Mouse (Mus musculus): ENCODE results near the gene Usp15. TPM values are rescaled to one million over a fixed set of nuclear protein-coding genes. Genes with fewer than 3 reads are reported as not detected.

Gene Usp15
- polyA plus RNA-seq, 1 experiment = 175 TPM

GRCm38 (mm10) chr10:123183743-123184142 is 13.1 kb downstream of the Usp15 start:
- no peaks in the 10 kb centered on the region for H3K4me1 ChIP-seq (ENCODE audit: control insufficient read depth, insufficient read depth, low read length)
- H3K9ac ChIP-seq (ENCODE audit: low read depth, poor library complexity, severe bottlenecking) = no peak overlapping the region
- no peaks in the 10 kb centered on the region for H3K27me3 ChIP-seq (ENCODE audit: control insufficient read depth, insufficient read depth, low read length, poor library complexity, severe bottlenecking)
- TF ChIP-seq POLR2A (IDR thresholded peaks at IDR 0.05; ENCODE audit: insufficient read depth, low read length) (no peak), EP300 (IDR thresholded peaks at IDR 0.05; ENCODE audit: insufficient read depth, low read depth, low read length) (no peak), CTCF (IDR thresholded peaks at IDR 0.05; ENCODE audit: low read depth, low read length) (no peak)
- H3K9me3 ChIP-seq (replicated peaks; ENCODE audit: control insufficient read depth, insufficient read depth, low read length, poor library complexity, severe bottlenecking) = no peaks in the 10 kb centered on the region
- H3K4me3 ChIP-seq (ENCODE audit: low read depth, low read length) = no peak overlapping the region
- peaks cover 8% of the 10 kb centered on the region for H3K36me3 ChIP-seq (ENCODE audit: control insufficient read depth, insufficient read depth, low read length, poor library complexity, severe bottlenecking)
- no peak overlapping the region for H3K27ac ChIP-seq (ENCODE audit: insufficient read depth, low read length)

GRCm38 (mm10) chr10:123183243-123183642 is 13.6 kb downstream of the Usp15 start:
- H3K36me3 ChIP-seq (ENCODE audit: control insufficient read depth, insufficient read depth, low read length, poor library complexity, severe bottlenecking) = peaks cover 12% of the 10 kb centered on the region
- no peaks in the 10 kb centered on the region for H3K27me3 ChIP-seq (ENCODE audit: control insufficient read depth, insufficient read depth, low read length, poor library complexity, severe bottlenecking)
- H3K9ac ChIP-seq (ENCODE audit: low read depth, poor library complexity, severe bottlenecking) = no peak overlapping the region
- no peaks in the 10 kb centered on the region for H3K4me1 ChIP-seq (ENCODE audit: control insufficient read depth, insufficient read depth, low read length)
- no peak overlapping the region for H3K27ac ChIP-seq (ENCODE audit: insufficient read depth, low read length)
- no peak overlapping the region for H3K4me3 ChIP-seq (ENCODE audit: low read depth, low read length)
- TF ChIP-seq POLR2A (IDR thresholded peaks at IDR 0.05; ENCODE audit: insufficient read depth, low read length) (no peak), EP300 (IDR thresholded peaks at IDR 0.05; ENCODE audit: insufficient read depth, low read depth, low read length) (no peak), CTCF (IDR thresholded peaks at IDR 0.05; ENCODE audit: low read depth, low read length) (no peak)
- no peaks in the 10 kb centered on the region for H3K9me3 ChIP-seq (replicated peaks; ENCODE audit: control insufficient read depth, insufficient read depth, low read length, poor library complexity, severe bottlenecking)

GRCm38 (mm10) chr10:123182391-123182790 is 14.4 kb downstream of the Usp15 start:
- H3K27ac ChIP-seq (ENCODE audit: insufficient read depth, low read length) = no peak overlapping the region
- no peak for TF ChIP-seq CTCF (IDR thresholded peaks at IDR 0.05; ENCODE audit: low read depth, low read length)
- TF ChIP-seq POLR2A (IDR thresholded peaks at IDR 0.05; ENCODE audit: insufficient read depth, low read length) = no peak
- TF ChIP-seq EP300 (IDR thresholded peaks at IDR 0.05; ENCODE audit: insufficient read depth, low read depth, low read length) = no peak
- H3K9ac ChIP-seq (ENCODE audit: low read depth, poor library complexity, severe bottlenecking) = no peak overlapping the region
- H3K4me3 ChIP-seq (ENCODE audit: low read depth, low read length) = no peak overlapping the region
- H3K27me3 ChIP-seq (ENCODE audit: control insufficient read depth, insufficient read depth, low read length, poor library complexity, severe bottlenecking) = no peaks in the 10 kb centered on the region
- H3K9me3 ChIP-seq (replicated peaks; ENCODE audit: control insufficient read depth, insufficient read depth, low read length, poor library complexity, severe bottlenecking) = no peaks in the 10 kb centered on the region
- H3K4me1 ChIP-seq (ENCODE audit: control insufficient read depth, insufficient read depth, low read length) = no peaks in the 10 kb centered on the region
- H3K36me3 ChIP-seq (ENCODE audit: control insufficient read depth, insufficient read depth, low read length, poor library complexity, severe bottlenecking) = peaks cover 12% of the 10 kb centered on the region

- TF ChIP-seq POLR2A (IDR thresholded peaks at IDR 0.05; ENCODE audit: insufficient read depth, low read length) (no peak), CTCF (IDR thresholded peaks at IDR 0.05; ENCODE audit: low read depth, low read length) (peak; percentile 44)
- H3K4me3 ChIP-seq (ENCODE audit: low read depth, low read length) = no peak overlapping the region
- no peaks in the 10 kb centered on the region for H3K9me3 ChIP-seq (replicated peaks; ENCODE audit: control insufficient read depth, insufficient read depth, low read length, poor library complexity, severe bottlenecking)
- no peaks in the 10 kb centered on the region for H3K4me1 ChIP-seq (ENCODE audit: control insufficient read depth, insufficient read depth, low read length)
- peaks cover 24% of the 10 kb centered on the region for H3K36me3 ChIP-seq (ENCODE audit: control insufficient read depth, insufficient read depth, low read length, poor library complexity, severe bottlenecking)
- no peak overlapping the region for H3K27ac ChIP-seq (ENCODE audit: insufficient read depth, low read length)
- no peak overlapping the region for H3K9ac ChIP-seq (ENCODE audit: low read depth, poor library complexity, severe bottlenecking)
- H3K27me3 ChIP-seq (ENCODE audit: control insufficient read depth, insufficient read depth, low read length, poor library complexity, severe bottlenecking) = no peaks in the 10 kb centered on the region
Observed at GRCm38 (mm10) chr10:123175771-123176170, 21.0 kb downstream of the Usp15 start.

- Histone ChIP-seq H3K36me3 (ENCODE audit: control insufficient read depth, insufficient read depth, low read length, poor library complexity, severe bottlenecking) (peaks cover 36% of the 10 kb centered on the region), H3K27ac (ENCODE audit: insufficient read depth, low read length) (no peak overlapping the region), H3K27me3 (ENCODE audit: control insufficient read depth, insufficient read depth, low read length, poor library complexity, severe bottlenecking) (no peaks in the 10 kb centered on the region), H3K4me1 (ENCODE audit: control insufficient read depth, insufficient read depth, low read length) (no peaks in the 10 kb centered on the region), H3K9me3 (replicated peaks; ENCODE audit: control insufficient read depth, insufficient read depth, low read length, poor library complexity, severe bottlenecking) (no peaks in the 10 kb centered on the region), H3K9ac (ENCODE audit: low read depth, poor library complexity, severe bottlenecking) (no peak overlapping the region), H3K4me3 (ENCODE audit: low read depth, low read length) (no peak overlapping the region)
- TF ChIP-seq CTCF (IDR thresholded peaks at IDR 0.05; ENCODE audit: low read depth, low read length) = no peak
- no peak for TF ChIP-seq POLR2A (IDR thresholded peaks at IDR 0.05; ENCODE audit: insufficient read depth, low read length)
- no peak for TF ChIP-seq EP300 (IDR thresholded peaks at IDR 0.05; ENCODE audit: insufficient read depth, low read depth, low read length)
Observed at GRCm38 (mm10) chr10:123170898-123171297, 25.9 kb downstream of the Usp15 start.

GRCm38 (mm10) chr10:123165542-123165941 is 31.3 kb downstream of the Usp15 start:
- Histone ChIP-seq H3K4me3 (ENCODE audit: low read depth, low read length) (no peak overlapping the region), H3K9me3 (replicated peaks; ENCODE audit: control insufficient read depth, insufficient read depth, low read length, poor library complexity, severe bottlenecking) (no peaks in the 10 kb centered on the region), H3K9ac (ENCODE audit: low read depth, poor library complexity, severe bottlenecking) (no peak overlapping the region), H3K27me3 (ENCODE audit: control insufficient read depth, insufficient read depth, low read length, poor library complexity, severe bottlenecking) (no peaks in the 10 kb centered on the region), H3K27ac (ENCODE audit: insufficient read depth, low read length) (no peak overlapping the region), H3K4me1 (ENCODE audit: control insufficient read depth, insufficient read depth, low read length) (no peaks in the 10 kb centered on the region), H3K36me3 (ENCODE audit: control insufficient read depth, insufficient read depth, low read length, poor library complexity, severe bottlenecking) (peaks cover 30% of the 10 kb centered on the region)
- TF ChIP-seq EP300 (IDR thresholded peaks at IDR 0.05; ENCODE audit: insufficient read depth, low read depth, low read length) (no peak), POLR2A (IDR thresholded peaks at IDR 0.05; ENCODE audit: insufficient read depth, low read length) (no peak), CTCF (IDR thresholded peaks at IDR 0.05; ENCODE audit: low read depth, low read length) (no peak)

All from ES-Bruce4 (cell line).